Mouse (Mus musculus): ENCODE results near the gene Rps19bp1. TPM values are rescaled to one million over a fixed set of nuclear protein-coding genes. Genes with fewer than 3 reads are reported as not detected.

The Rps19bp1 gene
- polyA plus RNA-seq, 1 experiment = 28.1 TPM

DNA sequence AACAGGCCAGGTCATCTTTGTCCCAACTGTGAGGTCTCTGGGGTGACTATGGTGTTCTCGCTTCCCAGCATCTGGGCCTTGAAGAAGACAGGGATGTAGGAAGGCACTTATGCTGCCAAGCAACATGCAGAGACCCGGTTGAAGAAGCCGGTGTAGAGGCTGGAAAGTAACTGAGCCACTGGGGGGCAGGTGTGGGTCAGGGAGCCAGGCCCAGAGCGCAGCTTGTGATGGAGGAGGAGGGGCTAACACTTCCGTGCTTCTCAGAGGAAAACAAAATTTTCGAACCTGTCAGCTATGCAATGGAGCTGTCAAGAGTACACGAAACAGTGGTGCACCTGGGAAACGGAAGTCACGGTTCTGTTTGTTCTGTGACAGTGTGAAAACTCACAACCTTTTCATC, 13.0 kb upstream of the Rps19bp1 start:
- Histone ChIP-seq H3K9me3 (replicated peaks; ENCODE audit: control insufficient read depth, insufficient read depth, low read length, poor library complexity, severe bottlenecking) (no peaks in the 10 kb centered on the region), H3K27me3 (ENCODE audit: control insufficient read depth, insufficient read depth, low read length, poor library complexity, severe bottlenecking) (no peaks in the 10 kb centered on the region), H3K9ac (ENCODE audit: low read depth, poor library complexity, severe bottlenecking) (no peak overlapping the region), H3K27ac (ENCODE audit: insufficient read depth, low read length) (no peak overlapping the region), H3K4me1 (ENCODE audit: control insufficient read depth, insufficient read depth, low read length) (no peaks in the 10 kb centered on the region), H3K4me3 (ENCODE audit: low read depth, low read length) (no peak overlapping the region), H3K36me3 (ENCODE audit: control insufficient read depth, insufficient read depth, low read length, poor library complexity, severe bottlenecking) (no peaks in the 10 kb centered on the region)
- TF ChIP-seq EP300 (IDR thresholded peaks at IDR 0.05; ENCODE audit: insufficient read depth, low read depth, low read length) (no peak), CTCF (IDR thresholded peaks at IDR 0.05; ENCODE audit: low read depth, low read length) (peak; percentile 33)

- H3K9me3 ChIP-seq (replicated peaks; ENCODE audit: control insufficient read depth, insufficient read depth, low read length, poor library complexity, severe bottlenecking) = peaks cover 4% of the 10 kb centered on the region; the same call in 1 of the 2 replicates
- H3K36me3 ChIP-seq (ENCODE audit: control insufficient read depth, insufficient read depth, low read length, poor library complexity, severe bottlenecking) = no peaks in the 10 kb centered on the region
- H3K4me3 ChIP-seq (ENCODE audit: low read depth, low read length) = no peak overlapping the region
- no peak overlapping the region for H3K9ac ChIP-seq (ENCODE audit: low read depth, poor library complexity, severe bottlenecking)
- no peaks in the 10 kb centered on the region for H3K27me3 ChIP-seq (ENCODE audit: control insufficient read depth, insufficient read depth, low read length, poor library complexity, severe bottlenecking)
- H3K4me1 ChIP-seq (ENCODE audit: control insufficient read depth, insufficient read depth, low read length) = no peaks in the 10 kb centered on the region
- TF ChIP-seq EP300 (IDR thresholded peaks at IDR 0.05; ENCODE audit: insufficient read depth, low read depth, low read length) (no peak), CTCF (IDR thresholded peaks at IDR 0.05; ENCODE audit: low read depth, low read length) (no peak), POLR2A (IDR thresholded peaks at IDR 0.05; ENCODE audit: insufficient read depth, low read length) (no peak)
- H3K27ac ChIP-seq (ENCODE audit: insufficient read depth, low read length) = no peak overlapping the region
Observed at GRCm38 (mm10) chr15:80271858-80272396, 7.8 kb upstream of the Rps19bp1 start.

DNA sequence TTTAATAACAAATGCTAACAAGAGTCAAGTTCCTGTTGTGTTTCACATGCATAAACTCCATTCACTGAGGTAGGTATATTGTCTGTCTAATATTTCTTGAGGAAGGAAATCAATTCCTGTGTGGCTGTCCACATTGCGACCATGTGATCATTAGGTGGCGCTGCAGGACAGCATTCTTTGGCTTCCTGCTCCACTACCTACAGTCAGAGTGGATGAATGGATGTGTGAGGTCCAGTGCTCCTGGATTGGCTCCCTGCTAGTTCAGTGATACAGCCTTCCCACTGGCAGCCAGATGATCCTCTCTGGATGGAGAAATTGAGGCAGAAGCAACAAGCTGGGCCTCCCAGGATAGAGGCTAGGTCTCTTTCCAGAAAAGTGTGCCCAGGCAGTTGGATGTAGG, 2.2 kb upstream of the Rps19bp1 start:
- Histone ChIP-seq H3K27ac (ENCODE audit: insufficient read depth, low read length) (no peak overlapping the region), H3K9me3 (replicated peaks; ENCODE audit: control insufficient read depth, insufficient read depth, low read length, poor library complexity, severe bottlenecking) (peaks cover 4% of the 10 kb centered on the region; the same call in 1 of the 2 replicates), H3K4me3 (ENCODE audit: low read depth, low read length) (no peak overlapping the region), H3K4me1 (ENCODE audit: control insufficient read depth, insufficient read depth, low read length) (no peaks in the 10 kb centered on the region), H3K27me3 (ENCODE audit: control insufficient read depth, insufficient read depth, low read length, poor library complexity, severe bottlenecking) (no peaks in the 10 kb centered on the region), H3K9ac (ENCODE audit: low read depth, poor library complexity, severe bottlenecking) (no peak overlapping the region), H3K36me3 (ENCODE audit: control insufficient read depth, insufficient read depth, low read length, poor library complexity, severe bottlenecking) (no peaks in the 10 kb centered on the region)
- TF ChIP-seq POLR2A (IDR thresholded peaks at IDR 0.05; ENCODE audit: insufficient read depth, low read length) (no peak), EP300 (IDR thresholded peaks at IDR 0.05; ENCODE audit: insufficient read depth, low read depth, low read length) (no peak), CTCF (IDR thresholded peaks at IDR 0.05; ENCODE audit: low read depth, low read length) (peak; percentile 95)

DNA sequence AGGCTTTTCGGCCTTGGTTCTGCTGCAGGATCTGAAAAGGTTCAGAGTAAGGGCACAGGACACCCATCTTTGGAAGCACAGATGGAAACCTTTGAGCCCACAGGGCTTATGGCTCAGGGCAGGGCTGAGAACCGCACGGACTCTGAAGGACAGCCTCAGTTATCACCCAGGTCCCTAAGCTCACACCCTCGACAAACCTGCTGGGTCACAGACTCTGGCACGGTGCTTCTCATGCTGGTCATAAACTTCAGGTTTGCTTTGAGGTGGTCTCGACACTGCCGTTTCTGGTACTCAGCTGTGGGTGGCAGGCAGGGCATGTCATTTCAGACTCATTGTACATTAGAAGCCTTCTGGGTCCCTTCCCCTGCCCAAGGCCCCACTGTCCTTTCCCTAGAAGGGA, 3.0 kb downstream of the Rps19bp1 start:
- no peaks in the 10 kb centered on the region for H3K27me3 ChIP-seq (ENCODE audit: control insufficient read depth, insufficient read depth, low read length, poor library complexity, severe bottlenecking)
- H3K9me3 ChIP-seq (replicated peaks; ENCODE audit: control insufficient read depth, insufficient read depth, low read length, poor library complexity, severe bottlenecking) = no peaks in the 10 kb centered on the region
- peaks cover 25% of the 10 kb centered on the region for H3K36me3 ChIP-seq (ENCODE audit: control insufficient read depth, insufficient read depth, low read length, poor library complexity, severe bottlenecking)
- H3K9ac ChIP-seq (ENCODE audit: low read depth, poor library complexity, severe bottlenecking) = no peak overlapping the region
- no peaks in the 10 kb centered on the region for H3K4me1 ChIP-seq (ENCODE audit: control insufficient read depth, insufficient read depth, low read length)
- no peak overlapping the region for H3K4me3 ChIP-seq (ENCODE audit: low read depth, low read length)
- H3K27ac ChIP-seq (ENCODE audit: insufficient read depth, low read length) = no peak overlapping the region
- no peak for TF ChIP-seq EP300 (IDR thresholded peaks at IDR 0.05; ENCODE audit: insufficient read depth, low read depth, low read length)
- TF ChIP-seq CTCF (IDR thresholded peaks at IDR 0.05; ENCODE audit: low read depth, low read length) = no peak
- no peak for TF ChIP-seq POLR2A (IDR thresholded peaks at IDR 0.05; ENCODE audit: insufficient read depth, low read length)

DNA sequence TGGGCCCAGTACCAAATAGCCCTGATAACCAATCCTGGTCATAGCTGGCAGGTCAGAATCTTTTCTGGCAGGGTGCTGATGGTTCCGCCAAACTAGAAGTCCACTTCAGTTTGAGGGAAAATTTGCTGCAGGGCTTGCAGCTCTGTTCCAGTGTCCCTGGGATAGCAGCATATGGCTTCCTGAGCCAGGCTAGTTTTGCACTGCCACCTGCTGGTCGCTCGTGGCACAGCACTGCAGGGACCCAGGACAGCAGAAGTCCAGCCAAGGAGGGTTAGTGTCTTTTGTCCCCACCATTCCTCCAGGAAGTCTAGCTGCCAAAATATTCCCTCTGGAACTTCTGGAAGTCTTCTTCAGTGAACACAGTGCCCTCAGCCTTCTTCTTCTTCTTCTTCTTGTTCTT, 3.4 kb downstream of the Rps19bp1 start:
- TF ChIP-seq POLR2A (IDR thresholded peaks at IDR 0.05; ENCODE audit: insufficient read depth, low read length) (no peak), CTCF (IDR thresholded peaks at IDR 0.05; ENCODE audit: low read depth, low read length) (peak; percentile 99), EP300 (IDR thresholded peaks at IDR 0.05; ENCODE audit: insufficient read depth, low read depth, low read length) (no peak)
- H3K9me3 ChIP-seq (replicated peaks; ENCODE audit: control insufficient read depth, insufficient read depth, low read length, poor library complexity, severe bottlenecking) = no peaks in the 10 kb centered on the region
- no peak overlapping the region for H3K9ac ChIP-seq (ENCODE audit: low read depth, poor library complexity, severe bottlenecking)
- no peak overlapping the region for H3K4me3 ChIP-seq (ENCODE audit: low read depth, low read length)
- H3K4me1 ChIP-seq (ENCODE audit: control insufficient read depth, insufficient read depth, low read length) = no peaks in the 10 kb centered on the region
- no peaks in the 10 kb centered on the region for H3K27me3 ChIP-seq (ENCODE audit: control insufficient read depth, insufficient read depth, low read length, poor library complexity, severe bottlenecking)
- no peak overlapping the region for H3K27ac ChIP-seq (ENCODE audit: insufficient read depth, low read length)
- peaks cover 27% of the 10 kb centered on the region for H3K36me3 ChIP-seq (ENCODE audit: control insufficient read depth, insufficient read depth, low read length, poor library complexity, severe bottlenecking)

GRCm38 (mm10) chr15:80259406-80260045, 4.6 kb downstream of the Rps19bp1 start:
- Histone ChIP-seq H3K4me3 (ENCODE audit: low read depth, low read length) (no peak overlapping the region), H3K27ac (ENCODE audit: insufficient read depth, low read length) (peak overlapping the region; percentile 91; the same call in 1 of the 2 replicates), H3K4me1 (ENCODE audit: control insufficient read depth, insufficient read depth, low read length) (no peaks in the 10 kb centered on the region), H3K36me3 (ENCODE audit: control insufficient read depth, insufficient read depth, low read length, poor library complexity, severe bottlenecking) (peaks cover 27% of the 10 kb centered on the region), H3K27me3 (ENCODE audit: control insufficient read depth, insufficient read depth, low read length, poor library complexity, severe bottlenecking) (no peaks in the 10 kb centered on the region), H3K9me3 (replicated peaks; ENCODE audit: control insufficient read depth, insufficient read depth, low read length, poor library complexity, severe bottlenecking) (no peaks in the 10 kb centered on the region), H3K9ac (ENCODE audit: low read depth, poor library complexity, severe bottlenecking) (no peak overlapping the region)
- TF ChIP-seq CTCF (IDR thresholded peaks at IDR 0.05; ENCODE audit: low read depth, low read length) = no peak
- TF ChIP-seq EP300 (IDR thresholded peaks at IDR 0.05; ENCODE audit: insufficient read depth, low read depth, low read length) = no peak
- TF ChIP-seq POLR2A (IDR thresholded peaks at IDR 0.05; ENCODE audit: insufficient read depth, low read length) = no peak

All from ES-Bruce4 (cell line).